Mouse (Mus musculus) liver, embryonic 14.5 days (tissue): Measurements from ENCODE around the gene Ankfn1.

Source experiments
- CTCF ChIP-seq: IDR thresholded peaks from 2 replicates; pipeline ENCODE4 v1.5.1; 2016; ENCODE audit warnings: antibody characterized with exemption, low read depth, control low read depth
- EP300 ChIP-seq: IDR thresholded peaks from 2 replicates; pipeline ENCODE4 v1.6.1; 2016; ENCODE audit warnings: antibody characterized with exemption, low read depth

- no peak for TF ChIP-seq CTCF
- no peak for TF ChIP-seq EP300
Observed at GRCm38 (mm10) chr11:89607270-89607669, 170.2 kb downstream of the Ankfn1 start.
